Mouse (Mus musculus): Measurements from ENCODE around the gene Ssna1.

- TF ChIP-seq CTCF (IDR thresholded peaks at IDR 0.05; ENCODE audit: extremely low read depth, insufficient read depth, insufficient read length, insufficient replicate concordance), result no peak
- TF ChIP-seq POLR2A (IDR thresholded peaks at IDR 0.05; ENCODE audit: low read depth, low read length), result no peak
Observed at GRCm38 (mm10) chr2:25240310-25240709, 31.9 kb downstream of the Ssna1 start.
